Mouse (Mus musculus) brain, adult 2 months (tissue): ENCODE data around the gene Ermp1.

ENCODE experiments used
- DNase-seq: peaks from one replicate; pipeline ENCODE4 v3.0.0; 2011; ENCODE audit warnings: low read depth, low spot score

The Ermp1 gene

GRCm38 (mm10) chr19:29647651-29648549 is at the start of gene Ermp1:
Ermp1 (minus strand) TSS chr19:29648415.
- DNase-seq: peak; percentile 98

- peak; percentile 31 for DNase-seq
These were observed 49.1 kb upstream of the Ermp1 start, which contains the start of gene Mlana for GRCm38 (mm10) chr19:29697245-29697874. Mlana (plus strand) TSS chr19:29697824.

DNA sequence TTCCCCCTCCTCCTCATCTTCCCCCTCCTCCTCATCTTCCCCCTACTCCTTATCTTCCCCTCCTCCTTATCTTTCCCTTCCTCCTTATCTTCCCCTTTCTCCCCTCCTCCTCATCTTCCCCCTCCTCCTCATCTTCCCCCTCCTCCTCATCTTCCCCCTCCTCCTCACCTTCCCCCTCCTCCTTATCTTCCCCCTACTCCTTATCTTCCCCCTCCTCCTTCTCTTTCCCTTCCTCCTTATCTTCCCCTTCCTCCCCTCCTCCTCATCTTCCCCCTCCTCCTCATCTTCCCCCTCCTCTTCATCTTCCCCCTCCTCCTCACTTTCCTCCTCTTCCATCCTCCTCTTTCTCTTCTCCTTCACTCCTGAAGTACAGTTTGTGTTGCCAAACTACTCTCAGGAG is 48.6 kb upstream of the Ermp1 start:
- no peak for DNase-seq

GRCm38 (mm10) chr19:29696309-29696708 is 48.1 kb upstream of the Ermp1 start:
- peak; percentile 61 for DNase-seq

GRCm38 (mm10) chr19:29695071-29695470 is 46.9 kb upstream of the Ermp1 start:
- no peak for DNase-seq

- peak; percentile 90 for DNase-seq
These were observed 35.8 kb upstream of the Ermp1 start for GRCm38 (mm10) chr19:29683844-29684540.

- no peak for DNase-seq
These were observed 32.3 kb upstream of the Ermp1 start for GRCm38 (mm10) chr19:29680182-29681152.

DNA sequence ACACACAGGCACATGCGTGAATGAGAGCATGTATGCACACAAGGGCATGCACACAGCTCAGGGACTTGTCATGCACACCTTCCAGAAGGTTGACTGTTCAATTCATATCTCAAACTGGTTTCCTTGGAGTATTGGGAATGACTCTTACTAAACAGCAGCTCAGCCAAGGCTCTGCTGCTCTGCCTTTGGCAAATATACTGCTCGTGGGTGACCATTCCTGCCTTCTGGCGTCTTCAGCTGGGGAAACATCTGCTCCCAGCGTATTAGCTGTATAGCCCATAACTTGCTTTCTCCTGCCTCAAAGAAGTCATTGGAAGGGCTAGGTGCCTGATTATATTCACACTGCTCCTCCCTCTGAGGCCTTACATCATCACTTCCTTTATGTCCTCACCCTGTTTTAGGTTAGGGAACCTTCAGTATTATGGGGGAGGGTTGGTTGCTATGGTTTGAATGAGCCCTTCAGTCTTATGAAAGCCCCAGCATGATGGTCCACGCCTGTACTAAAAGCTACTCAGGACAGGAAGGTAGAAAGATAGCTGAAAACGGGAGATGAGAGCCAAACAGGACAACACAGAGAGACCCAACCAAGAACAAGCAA is 30.1 kb upstream of the Ermp1 start:
- peak; percentile 43 for DNase-seq

GRCm38 (mm10) chr19:29676479-29677193 is 28.4 kb upstream of the Ermp1 start:
- no peak for DNase-seq

DNA sequence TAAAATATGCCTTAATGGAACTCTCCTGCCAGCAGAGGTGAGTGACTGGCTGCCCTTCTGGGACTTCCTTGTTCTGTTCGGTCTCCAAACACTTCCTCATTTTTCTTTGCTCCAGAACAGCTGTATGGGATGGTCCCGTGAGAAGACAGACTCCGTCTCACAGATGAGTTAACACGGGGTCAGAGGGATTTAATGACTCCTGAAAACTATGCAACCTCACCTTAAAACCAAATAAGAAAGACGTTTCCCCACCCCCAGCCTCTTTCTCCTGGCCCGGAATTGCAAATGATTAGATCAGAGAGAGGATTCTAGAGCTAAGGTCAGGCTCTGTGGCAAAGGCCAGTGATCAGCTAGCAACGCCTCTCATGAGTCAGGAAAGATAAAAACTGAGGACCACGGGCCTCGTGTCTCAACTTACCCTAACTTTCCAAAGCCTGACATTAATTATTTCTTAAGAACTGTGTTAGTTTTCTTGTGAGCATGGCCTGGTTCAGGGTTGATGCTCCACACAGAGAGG is 27.4 kb upstream of the Ermp1 start:
- no peak for DNase-seq

GRCm38 (mm10) chr19:29674946-29675345 is 26.7 kb upstream of the Ermp1 start:
- DNase-seq: no peak

GRCm38 (mm10) chr19:29672660-29673059 is 24.4 kb upstream of the Ermp1 start:
- DNase-seq: no peak

DNA sequence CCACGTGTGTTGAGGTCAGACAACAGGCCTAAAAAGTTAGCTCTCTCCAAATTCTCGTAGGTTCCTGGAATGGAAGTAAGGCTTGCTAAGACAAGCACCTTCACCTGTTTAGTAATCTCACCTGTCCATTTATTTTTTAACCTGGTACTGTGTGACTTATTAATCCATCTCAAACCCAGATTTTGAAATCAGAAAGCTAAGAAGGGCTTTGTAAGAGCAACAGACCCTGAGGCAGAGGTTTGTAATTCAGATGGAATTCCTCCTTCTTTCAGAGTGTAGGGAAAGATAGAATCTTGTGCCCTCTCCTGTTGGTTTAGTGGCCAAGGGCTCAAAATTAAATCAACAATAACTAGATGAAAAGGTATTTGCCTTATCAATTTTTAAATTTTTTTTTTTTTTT is 22.9 kb upstream of the Ermp1 start:
- DNase-seq: no peak

DNA sequence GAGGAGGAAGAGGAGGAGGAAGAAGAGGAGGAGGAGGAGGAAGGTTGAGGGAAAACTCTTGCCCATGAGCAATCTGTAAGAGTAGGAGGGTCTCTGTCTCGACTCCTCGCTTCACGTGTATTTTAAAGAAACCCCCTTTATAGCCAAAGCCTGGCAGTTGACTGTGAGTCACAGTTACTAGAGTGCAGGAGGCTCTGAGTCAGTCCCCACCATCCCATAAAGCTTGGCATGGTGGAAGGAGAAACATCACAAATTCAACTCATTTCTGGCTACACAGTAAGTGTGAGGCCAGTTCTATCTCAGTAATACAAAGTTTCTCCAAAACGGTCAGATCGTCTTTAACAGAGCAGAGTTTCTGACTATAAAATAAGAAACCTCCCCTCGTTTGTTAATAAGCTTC is 22.0 kb upstream of the Ermp1 start:
- DNase-seq: peak; percentile 51

DNA sequence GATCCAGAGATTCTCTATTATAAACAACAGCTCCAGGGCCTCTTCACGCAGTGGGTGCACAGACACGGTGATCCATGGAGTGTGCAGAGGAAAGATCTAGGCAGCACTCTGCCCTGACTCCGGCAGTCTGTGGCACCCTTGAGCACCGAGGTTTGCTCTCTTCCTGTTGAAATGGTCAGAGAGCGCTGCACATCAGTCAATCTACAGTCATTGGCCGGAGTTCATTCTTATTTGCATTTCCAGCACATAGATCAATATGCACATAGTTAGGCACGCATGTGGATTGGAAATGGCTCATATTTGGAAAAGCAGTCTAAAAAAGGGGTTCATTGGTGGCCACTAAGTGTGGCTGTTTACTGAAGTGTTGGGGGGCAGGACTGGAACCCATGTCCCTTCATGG is 19.9 kb upstream of the Ermp1 start:
- no peak for DNase-seq

- DNase-seq: no peak
These were observed 18.9 kb upstream of the Ermp1 start for GRCm38 (mm10) chr19:29666965-29667594.

DNA sequence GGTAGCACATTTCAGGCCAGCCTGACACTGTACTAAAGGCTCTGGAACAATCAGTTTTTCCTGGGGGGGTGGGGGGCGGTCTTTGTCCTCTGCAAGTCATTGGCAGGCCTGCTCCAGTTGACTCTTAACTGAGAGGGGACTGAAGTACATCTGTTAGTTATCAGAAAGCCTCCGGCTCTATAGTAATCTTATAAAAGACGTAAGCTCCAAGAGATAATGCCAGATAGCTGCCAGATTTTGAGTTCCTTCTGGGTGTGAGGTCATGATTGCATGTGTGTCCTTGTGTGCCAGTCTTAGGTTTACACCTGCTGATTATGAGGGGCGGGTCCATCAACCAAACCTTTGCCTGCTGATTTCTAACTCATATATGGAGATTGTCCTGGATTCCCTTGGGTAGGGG is 17.9 kb upstream of the Ermp1 start:
- DNase-seq: no peak

DNA sequence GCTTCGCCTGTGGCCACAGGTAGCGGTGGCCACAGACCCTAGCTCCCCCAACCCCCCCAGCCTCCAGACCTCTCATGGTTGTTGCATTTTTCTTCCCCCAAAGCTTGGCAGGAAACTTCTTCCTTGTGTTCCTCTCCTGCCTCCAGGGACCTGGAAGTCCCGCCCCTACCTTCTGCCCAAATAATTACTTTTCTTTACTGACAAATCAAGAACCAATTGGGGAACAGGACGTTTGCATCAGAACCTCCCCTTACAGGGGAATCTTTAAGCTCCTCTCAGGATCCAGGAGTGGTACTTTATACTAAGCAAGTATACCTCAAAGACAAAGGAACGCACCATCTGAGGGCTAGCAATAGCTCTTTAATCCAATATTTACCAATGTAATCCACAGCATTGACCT is 16.7 kb upstream of the Ermp1 start:
- no peak for DNase-seq

GRCm38 (mm10) chr19:29663780-29664179 is 15.6 kb upstream of the Ermp1 start:
- no peak for DNase-seq
